Mouse (Mus musculus) kidney, adult 8-10 months (tissue): ENCODE data around the gene Lax1.

Experiments
- DNase-seq, 2 experiments: peaks; one replicate each; pipeline ENCODE4 v3.0.0; 2022

The Lax1 gene

GRCm38 (mm10) chr1:133689897-133690296 is at the start of gene Lax1:
TSS of gene Lax1 (minus strand) at chr1:133690108.
- no peak for DNase-seq

- no peak for DNase-seq
Measured at GRCm38 (mm10) chr1:133736664-133737063, 46.8 kb upstream of the Lax1 start.

DNA sequence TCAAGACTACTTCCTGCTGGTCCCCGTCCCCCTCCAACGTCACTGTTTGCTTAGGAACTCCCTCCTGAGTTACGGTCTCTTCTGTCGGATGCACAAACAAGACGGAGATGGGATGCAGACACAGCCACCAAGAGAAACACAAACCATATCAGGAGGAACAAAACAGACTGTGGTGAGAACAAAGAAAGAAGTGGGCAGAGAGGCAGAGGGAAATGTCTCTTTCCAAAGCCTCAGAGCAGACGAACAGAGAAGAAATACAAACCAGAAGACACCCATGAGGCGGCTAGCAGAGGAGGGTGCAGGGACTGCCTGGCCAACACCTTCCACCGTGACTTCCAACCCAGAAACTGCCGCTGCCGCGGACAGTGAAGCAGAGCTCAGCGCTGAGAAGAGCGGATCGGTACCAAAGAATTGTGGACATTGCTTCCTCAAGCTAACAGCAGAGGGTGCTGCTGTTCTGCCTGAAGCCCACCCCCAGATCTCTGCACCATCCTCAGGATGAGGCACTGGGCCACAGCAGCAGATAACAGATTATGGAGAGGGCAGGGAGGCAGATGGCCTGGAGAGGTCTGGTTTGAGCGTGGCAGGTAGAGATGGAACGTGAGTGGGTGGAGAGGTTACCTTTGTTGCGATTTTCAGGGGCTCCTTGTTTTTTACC is 46.2 kb upstream of the Lax1 start:
- DNase-seq, result peak; percentile 22 to 56

GRCm38 (mm10) chr1:133732814-133733213 is 42.9 kb upstream of the Lax1 start:
- no peak for DNase-seq

DNA sequence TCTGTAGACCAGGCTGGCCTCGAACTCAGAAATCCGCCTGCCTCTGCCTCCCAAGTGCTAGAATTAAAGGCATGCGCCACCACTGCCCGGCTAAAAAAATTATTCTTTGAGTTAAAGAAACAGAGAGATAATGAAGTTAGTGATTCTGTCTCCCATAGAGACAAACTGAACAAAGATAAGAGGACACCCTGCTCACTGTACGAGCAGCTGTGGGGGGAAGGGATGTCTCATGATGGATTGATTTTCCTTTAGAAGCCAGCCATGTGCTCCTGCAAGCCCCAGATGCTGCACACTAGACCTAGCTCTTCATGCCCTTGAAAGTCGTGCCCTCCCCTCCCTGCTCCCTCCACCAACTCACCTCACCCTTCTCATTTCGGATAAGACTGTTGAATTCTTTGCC is 38.4 kb upstream of the Lax1 start:
- no peak for DNase-seq

- no peak for DNase-seq
Measured at GRCm38 (mm10) chr1:133720342-133720741, 30.4 kb upstream of the Lax1 start.

GRCm38 (mm10) chr1:133718786-133719185 is 28.9 kb upstream of the Lax1 start:
- no peak for DNase-seq

DNA sequence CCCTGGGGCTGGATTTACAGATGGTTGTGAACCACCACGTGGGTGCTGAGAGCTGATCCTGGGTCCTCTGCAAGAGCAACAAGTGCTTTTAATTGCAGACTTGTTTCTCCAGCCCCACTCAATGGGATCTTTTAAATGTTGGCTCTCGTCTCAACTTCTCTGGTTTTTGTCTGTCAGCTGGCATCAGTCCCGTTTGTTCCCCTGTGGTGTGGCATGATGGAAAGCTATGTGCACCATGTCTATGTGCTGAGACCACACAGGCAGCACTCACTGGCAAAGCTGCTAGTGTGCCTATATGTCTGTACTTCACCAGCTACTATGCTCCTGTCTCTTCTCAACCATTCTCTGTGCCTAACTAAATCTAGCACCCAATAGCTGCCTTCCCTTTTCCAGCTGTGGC is 28.4 kb upstream of the Lax1 start:
- DNase-seq, result no peak

GRCm38 (mm10) chr1:133716464-133716863 is 26.6 kb upstream of the Lax1 start:
- DNase-seq, result peak in 1 of 2 experiments; percentile 62

DNA sequence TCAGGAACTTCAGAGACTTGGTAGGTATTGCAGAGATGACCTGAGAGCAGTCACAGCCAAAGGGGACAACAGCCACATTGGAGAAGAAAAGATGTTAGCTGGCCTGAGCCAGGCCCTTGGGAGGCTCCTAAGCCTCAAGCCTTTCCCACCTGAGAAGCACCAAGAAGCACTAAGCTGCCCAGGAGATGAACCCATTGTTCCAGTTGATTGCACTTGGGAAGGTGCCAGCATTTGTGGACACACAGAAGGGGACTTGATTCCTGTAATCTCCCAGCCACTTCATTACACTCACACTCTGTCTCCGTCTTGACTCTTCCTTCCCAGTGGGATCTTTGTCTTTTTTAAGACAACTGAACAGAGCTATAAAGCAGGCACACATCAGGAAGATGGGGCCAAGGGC is 25.3 kb upstream of the Lax1 start:
- peak in 1 of 2 experiments; percentile 46 for DNase-seq

GRCm38 (mm10) chr1:133713009-133713370 is 23.1 kb upstream of the Lax1 start:
- no peak for DNase-seq

GRCm38 (mm10) chr1:133712288-133713008 is 22.5 kb upstream of the Lax1 start:
- DNase-seq, result no peak

DNA sequence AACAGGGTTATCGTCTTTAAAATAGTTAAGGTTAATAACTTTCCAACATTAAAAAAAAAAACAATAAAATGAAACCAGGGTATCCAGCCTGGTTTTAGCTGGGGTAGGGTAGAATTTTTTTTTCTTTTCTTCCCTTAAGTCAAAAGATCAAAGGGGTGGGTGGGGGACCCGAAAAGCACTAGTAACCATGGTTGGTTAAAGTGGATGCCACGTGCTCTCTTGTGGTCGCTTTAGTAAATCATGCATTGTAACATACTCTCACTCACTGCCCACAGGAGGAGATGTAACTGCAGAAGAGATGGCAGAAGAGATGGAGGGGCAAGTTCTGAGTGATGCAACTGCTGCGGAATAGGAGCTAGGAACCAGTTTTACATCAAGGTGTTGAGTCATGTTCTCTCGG is 21.5 kb upstream of the Lax1 start:
- no peak for DNase-seq

DNA sequence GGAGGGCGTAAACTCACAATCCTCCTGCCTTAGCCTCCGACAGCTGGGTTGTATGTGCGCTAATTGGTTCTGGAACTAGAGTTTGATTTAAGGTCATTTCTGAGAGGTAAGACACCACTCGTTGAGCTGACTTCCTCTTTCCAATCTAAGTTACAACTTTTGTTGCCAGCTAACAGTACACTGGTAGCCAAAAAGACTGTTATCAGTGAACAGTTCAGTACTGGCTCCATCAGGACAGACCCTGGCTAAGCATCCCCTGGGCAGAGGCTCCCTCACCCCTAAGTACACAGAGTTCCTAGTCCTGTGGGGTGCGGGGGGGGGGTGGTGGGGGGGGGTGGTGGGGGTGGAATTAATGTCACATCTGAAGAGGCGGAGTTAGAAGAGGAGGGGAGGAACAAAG is 21.0 kb upstream of the Lax1 start:
- DNase-seq, result no peak

GRCm38 (mm10) chr1:133709292-133709691 is 19.4 kb upstream of the Lax1 start:
- DNase-seq, result no peak

DNA sequence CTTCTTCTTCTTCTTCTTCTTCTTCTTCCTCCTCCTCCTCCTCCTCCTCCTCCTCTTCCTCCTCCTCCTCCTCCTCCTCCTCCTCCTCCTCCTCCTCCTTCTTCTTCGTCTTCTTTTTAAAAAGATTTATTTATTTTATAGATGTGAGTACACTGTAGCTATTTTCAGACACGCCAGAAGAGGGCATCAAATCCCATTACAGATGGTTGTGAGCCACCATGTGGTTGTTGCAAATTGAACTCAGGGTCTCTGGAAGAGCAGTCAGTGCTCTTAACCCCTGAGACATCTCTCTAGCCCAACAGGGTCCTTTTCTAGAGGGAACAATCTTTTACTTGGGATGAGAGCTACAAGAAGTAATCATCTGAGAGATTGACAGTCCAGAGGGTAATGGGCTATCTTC is 11.9 kb upstream of the Lax1 start:
- DNase-seq, result peak in 1 of 2 experiments; percentile 40

GRCm38 (mm10) chr1:133697935-133698620 is 8.2 kb upstream of the Lax1 start:
- DNase-seq, result no peak

DNA sequence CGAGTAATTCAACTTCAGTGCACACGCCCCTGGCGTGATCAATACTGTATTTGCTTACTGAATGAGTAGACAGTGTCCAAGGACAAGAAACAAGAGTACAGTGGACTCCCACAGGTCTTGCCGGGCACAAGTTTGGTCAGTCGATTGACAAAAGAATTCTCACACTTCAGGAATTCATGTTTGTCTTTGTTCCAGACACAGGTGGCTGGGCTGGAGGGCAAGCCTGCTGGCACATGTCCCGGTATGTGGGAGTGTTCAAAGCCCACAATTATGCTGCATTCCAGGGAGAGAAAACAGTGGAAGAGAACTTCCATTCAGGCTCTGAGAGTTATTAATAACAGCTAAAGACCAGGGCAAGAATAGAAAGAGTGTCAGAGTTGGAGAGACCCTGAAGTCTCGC is 6.0 kb upstream of the Lax1 start:
- DNase-seq, result peak; percentile 86 to 89

DNA sequence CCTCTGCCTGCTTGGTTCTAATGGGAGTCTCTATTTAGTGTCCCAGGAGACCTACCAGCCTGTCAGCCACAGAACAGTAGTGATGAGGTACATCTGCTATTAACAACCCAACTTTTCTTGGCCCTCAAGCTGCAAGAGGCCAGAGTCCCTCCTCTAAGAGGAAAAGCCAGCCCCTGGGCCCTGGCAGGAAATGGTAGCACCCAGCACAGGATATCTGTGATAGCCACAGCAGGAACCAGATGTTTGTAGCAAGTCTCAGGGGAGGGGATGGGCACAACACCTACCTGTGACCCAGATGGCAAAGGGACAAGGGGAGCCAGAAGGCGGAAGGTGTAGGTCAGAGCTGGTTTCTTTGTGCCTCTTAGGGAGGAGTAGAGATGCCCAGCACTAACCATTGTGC is 5.0 kb upstream of the Lax1 start:
- DNase-seq, result peak in 1 of 2 experiments; percentile 14

DNA sequence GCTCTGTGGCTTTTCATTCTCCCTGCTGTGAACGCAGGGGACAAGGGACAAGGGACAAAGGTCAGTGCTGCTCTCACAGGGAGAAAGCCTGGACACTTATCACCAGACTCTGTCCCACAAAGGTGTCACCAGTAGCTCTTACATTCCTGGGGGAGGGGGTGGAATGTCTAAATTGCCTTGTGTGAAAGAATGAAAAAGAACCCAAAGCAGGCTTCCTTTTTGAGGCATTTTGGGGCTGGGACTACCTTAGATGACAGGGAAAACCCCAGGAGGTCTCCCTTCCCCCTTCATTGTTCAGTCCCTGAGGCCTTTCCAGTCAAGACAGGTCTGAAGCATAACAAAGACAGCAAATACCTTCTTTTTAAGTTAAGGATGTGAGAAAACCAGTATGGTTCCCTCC is 4.4 kb upstream of the Lax1 start:
- DNase-seq, result peak; percentile 20 to 54

- DNase-seq, result no peak
Measured at GRCm38 (mm10) chr1:133693536-133694114, 3.7 kb upstream of the Lax1 start.

DNA sequence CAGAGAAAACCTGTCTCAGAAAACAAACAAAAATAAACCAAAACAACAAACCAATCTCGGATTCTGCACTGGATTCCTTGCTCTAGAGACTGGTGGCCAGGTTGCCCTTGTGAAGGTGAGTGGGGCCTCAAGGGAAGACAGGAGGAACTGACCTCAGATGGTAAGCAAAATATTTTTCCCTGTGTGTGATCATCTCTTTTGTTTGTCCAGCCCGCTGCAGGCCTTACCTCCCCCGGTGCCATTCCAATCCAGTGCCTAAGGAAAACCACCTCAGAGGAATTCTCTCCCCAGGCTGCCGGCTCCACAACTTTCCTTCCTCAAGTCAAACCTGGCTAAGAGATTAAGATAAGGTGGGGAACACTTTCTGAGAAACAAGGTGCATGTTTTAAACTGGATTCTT is 2.3 kb upstream of the Lax1 start:
- DNase-seq, result no peak

GRCm38 (mm10) chr1:133691046-133691445 is 1.1 kb upstream of the Lax1 start:
- no peak for DNase-seq

- DNase-seq, result no peak
Measured at GRCm38 (mm10) chr1:133688301-133688700, 1.6 kb downstream of the Lax1 start.
